Mouse (Mus musculus): ENCODE data around the gene Hist1h1t.

Gene Hist1h1t

DNA sequence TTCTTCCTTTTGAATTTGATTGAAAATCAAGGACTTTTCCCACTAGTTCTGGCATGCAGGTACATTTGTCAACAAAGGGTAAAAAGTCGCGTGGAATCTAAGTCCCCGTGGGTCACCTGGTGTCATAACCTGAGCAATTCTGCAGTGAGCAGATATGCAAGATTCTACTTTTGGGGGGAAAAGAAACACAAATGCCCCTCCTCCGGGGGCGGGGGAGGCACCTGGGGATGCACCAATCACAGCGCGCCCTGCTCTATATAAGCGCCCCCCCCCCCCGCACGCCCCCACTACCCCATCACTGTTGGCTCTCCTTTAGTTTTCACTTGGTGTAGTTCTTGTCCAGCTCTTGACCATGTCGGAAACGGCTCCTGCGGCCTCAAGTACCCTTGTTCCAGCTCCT lies at the start of gene Hist1h1t:
TSS of gene Hist1h1t (plus strand) at position 301 of the 400 bp plus-strand sequence.
- DNase-seq (ENCODE audit: low spot score in 2 of 2), result no peak

DNA sequence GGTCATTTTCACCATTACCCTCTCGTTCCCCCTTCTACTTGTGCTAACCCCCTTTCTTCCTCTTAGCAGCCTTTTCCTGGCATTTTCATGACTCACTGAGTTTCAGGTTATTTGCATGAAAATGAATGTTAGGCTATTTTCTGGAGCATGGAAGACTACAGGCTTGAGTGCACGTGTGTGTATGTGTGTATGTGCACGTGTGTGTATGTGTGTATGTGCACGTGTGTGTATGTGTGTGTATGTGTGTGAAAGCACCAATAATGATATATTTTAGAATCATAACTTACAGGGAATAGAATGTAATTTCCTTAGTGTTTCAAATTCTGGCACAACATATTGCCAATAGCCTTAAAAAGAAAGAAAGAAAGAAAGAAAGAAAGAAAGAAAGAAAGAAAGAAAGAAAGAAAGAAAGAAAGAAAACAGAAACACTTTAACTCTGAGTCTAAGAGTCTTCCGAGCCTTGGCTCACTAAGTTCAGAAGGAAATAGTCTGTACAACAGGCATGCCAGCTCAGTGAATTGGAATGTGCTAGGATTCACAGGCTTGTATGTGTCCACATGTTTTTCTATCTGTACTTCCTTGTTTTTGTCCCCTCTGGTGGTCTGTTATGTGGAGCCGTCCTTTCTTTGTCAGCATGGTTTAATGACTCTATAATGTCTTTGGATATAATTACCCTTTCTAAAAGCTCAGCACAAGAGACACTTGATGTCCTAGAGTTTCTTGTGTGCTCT lies 35.8 kb upstream of the Hist1h1t start:
- DNase-seq (ENCODE audit: low spot score in 2 of 2), result no peak

DNA sequence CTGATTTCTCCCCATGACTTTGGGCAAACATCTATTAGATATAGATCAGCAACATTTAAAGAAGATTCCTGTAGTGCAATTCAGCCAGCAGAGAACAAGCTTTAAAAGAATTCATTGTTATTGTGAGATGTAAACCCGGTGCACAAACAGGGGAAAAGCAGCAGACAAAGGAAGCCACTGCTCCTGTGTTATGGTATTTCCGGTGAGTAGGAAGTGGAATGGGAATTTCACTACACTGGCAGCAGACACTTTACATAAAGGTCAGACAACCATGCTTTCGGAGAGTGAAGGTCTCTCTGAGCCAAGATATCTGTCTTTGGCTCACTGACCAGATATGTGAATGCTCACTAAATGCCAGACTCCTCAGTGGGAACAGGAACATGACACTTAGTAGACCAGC lies 33.1 kb upstream of the Hist1h1t start:
- DNase-seq (ENCODE audit: low spot score in 2 of 2), result no peak

DNA sequence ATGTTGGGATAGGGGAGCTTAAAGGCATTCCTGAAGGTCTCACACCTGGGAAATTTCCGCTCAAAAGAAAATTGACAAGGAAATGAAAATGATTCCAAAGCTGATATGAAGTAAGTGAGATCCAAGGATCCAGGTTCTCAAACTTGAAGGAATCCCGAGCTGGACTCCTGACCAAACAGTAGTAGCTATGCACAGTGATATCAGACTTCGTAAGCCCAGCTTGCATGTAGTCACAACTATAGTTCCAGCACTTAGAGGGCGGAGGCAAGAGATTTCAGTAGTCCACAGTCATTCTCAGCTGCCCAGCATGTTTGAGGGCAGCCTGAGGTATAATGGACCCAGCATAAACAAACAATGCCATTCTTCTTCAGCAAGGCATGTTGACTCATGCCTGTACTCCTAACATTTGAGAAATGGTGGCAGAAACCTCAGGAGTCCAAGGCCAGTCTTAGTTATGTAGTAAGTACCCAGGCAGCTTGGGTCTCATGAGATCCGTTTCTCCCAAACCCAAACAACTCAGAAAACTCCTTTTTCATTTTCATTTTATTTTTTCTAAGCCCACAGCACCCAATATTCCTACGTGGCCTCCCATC lies 13.5 kb upstream of the Hist1h1t start:
- no peak for DNase-seq (ENCODE audit: low spot score in 2 of 2)

DNA sequence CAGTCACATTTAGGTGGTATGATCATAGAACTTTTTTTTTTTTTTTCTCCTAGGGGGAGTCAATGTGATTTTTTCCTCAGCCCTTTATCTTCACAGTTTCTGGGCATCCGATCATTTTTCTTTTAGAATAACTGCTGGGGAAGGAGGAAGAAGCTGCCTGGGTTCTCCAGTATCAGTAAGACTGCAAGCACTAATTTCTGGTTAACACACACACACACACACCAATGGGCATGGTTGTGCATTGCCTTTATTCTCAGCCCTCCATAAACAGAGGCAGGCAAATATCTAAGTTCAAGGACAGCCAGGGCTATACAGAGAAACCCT lies 13.0 kb upstream of the Hist1h1t start:
- DNase-seq (ENCODE audit: low spot score in 2 of 2), result no peak

DNA sequence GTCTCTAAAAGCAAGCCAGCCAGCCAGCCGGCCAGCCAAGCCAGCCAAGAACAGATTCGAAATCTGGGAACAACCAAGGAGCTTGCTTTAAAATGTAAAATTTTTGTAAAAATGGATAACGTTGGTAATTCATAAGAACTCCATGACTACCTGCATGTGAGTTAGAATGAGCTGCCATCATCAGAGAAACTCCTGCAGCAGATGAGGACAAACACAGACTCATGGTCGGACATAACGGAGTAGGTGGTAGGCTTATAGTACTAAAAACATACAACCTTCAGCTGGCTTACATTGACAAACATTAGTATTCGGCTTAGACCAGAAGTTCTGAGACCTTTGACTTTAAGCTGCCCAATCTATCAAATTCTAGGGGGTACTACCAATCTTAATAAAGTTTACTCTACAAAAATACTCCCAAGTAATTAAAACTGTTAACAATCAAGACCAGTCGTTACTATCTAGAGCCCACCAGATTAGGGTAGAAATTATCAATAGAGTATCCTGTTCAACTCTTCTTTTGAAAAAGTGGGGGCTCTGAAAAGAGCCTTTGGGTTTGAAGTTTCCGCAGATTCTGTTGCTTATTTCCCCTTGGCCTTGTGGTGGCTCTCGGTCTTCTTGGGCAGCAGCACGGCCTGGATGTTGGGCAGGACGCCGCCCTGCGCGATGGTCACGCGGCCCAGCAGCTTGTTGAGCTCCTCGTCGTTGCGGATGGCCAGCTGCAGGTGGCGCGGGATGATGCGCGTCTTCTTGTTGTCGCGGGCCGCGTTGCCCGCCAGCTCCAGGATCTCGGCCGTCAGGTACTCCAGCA lies 12.5 kb upstream of the Hist1h1t start:
- DNase-seq (ENCODE audit: low spot score in 2 of 2), result peak in 1 of 2 experiments; percentile 19

DNA sequence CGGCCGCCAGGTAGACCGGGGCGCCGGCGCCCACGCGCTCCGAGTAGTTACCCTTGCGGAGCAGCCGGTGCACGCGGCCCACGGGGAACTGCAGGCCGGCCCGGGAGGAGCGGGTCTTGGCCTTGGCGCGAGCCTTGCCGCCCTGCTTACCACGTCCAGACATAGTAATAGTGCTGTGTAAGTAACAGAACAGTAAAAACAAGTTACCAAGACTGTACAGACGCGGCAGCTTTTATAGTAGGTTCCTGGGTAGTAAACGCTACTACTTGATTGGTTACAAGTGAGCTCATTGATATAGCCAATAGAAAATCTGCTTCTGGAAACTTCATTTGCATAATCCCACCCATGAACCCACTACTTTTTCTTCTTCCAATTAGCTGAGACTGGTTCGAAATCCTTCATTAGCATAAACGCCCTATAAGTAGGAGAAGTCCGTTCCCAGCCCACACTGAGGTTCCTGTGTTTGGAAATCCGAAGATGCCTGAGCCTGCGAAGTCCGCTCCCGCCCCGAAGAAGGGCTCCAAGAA lies 11.8 kb upstream of the Hist1h1t start, which contains the start of the genes Hist1h2ac and Hist1h2bc:
TSS of gene Hist1h2ac (minus strand) at position 194 of the 527 bp plus-strand sequence.
TSS of gene Hist1h2bc (plus strand) at position 445 of the 527 bp plus-strand sequence.
- DNase-seq (ENCODE audit: low spot score in 2 of 2), result peak; percentile 85 to 94

DNA sequence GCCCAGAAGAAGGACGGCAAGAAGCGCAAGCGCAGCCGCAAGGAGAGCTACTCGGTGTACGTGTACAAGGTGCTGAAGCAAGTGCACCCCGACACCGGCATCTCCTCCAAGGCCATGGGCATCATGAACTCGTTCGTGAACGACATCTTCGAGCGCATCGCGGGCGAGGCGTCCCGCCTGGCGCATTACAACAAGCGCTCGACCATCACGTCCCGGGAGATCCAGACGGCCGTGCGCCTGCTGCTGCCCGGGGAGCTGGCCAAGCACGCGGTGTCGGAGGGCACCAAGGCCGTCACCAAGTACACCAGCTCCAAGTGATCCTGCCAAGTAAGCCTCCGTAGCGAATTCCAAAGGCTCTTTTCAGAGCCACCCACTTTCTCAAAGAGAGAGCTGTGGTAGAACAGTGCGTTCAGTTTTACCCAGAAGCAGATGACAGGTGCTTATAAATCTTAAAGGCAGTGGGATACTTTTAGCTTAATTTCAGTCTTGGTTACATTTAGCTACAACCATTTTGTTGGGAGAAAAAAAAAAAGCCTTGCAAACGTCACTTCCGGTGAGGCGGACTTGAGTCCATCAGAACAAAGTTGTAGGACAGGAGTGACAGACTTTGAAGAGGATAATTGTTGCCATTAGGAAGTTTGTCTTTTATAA lies 11.2 kb upstream of the Hist1h1t start:
- peak; percentile 54 to 63 for DNase-seq (ENCODE audit: low spot score in 2 of 2)

DNA sequence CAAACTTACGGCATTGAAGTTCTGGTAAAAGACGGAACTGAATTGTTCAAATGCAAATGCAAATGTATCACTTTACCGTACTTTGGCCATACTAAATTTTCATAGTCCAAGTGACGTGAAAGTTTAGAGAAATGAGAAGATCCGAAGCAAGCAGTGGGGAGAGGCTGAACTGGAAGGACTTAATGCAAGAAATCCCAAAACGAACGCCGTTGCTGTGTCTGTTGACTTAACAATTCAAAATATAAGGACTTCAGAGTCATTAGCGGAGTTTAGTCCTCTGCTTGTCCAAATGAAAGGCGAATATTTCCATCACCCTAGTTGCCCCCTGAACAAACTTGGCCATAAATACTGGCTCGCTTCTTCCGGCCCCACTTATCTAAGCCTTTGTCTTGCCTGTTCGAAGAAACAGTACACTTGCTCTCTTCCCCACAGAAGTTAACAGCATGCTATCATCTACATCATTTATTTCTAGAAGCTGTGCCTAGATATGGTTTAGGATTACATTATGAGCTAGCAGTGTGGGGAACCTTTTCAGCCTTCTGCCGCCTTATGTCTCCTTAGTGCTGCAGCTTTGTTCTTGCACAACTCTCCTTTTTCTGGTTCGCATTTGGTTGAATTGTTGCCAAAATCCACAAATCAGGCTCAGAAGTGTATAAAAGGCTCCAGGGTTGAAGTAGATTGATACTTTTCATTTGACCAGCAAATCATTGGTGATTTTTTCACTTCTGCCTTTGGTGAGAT lies 10.3 kb upstream of the Hist1h1t start:
- no peak for DNase-seq (ENCODE audit: low spot score in 2 of 2)

DNA sequence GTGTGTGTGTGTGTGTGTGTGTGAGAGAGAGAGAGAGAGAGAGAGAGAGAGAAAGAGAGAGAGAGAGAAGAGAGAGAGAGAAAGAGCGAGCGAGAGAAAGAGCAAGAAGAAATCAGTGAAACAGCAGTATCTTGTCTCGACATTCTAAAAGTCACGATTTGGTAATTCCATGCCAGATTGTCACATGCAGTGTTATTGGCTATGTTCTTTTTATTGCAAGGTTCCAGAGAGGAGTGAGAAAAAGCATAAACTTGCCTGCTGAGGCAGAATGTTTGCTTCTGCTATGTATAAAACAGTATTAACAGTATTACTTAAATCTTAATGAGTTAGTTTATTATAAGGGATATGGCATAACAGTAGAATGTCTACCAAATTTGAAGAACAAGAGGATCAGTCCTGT lies 9.6 kb upstream of the Hist1h1t start:
- peak in 1 of 2 experiments; percentile 15 for DNase-seq (ENCODE audit: low spot score in 2 of 2)

DNA sequence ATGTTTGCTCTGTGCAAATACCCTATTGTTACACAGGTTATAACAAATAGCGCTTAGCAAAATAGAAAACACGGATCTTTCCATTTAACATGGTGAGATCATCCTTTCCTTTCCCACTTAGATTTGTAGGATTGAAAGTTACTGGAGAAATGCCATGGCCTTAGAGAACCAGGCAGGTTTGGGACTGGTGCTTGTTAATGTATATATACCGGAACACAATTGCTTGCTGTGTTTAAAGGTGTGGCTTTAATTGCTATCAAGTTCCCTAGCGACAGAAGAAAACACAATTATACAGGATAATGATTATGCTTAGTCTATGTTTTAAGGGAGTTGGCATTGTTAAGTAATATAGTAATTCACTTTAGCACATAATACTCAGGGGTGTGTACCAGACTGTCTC lies 8.4 kb upstream of the Hist1h1t start:
- peak in 1 of 2 experiments; percentile 4 for DNase-seq (ENCODE audit: low spot score in 2 of 2)

DNA sequence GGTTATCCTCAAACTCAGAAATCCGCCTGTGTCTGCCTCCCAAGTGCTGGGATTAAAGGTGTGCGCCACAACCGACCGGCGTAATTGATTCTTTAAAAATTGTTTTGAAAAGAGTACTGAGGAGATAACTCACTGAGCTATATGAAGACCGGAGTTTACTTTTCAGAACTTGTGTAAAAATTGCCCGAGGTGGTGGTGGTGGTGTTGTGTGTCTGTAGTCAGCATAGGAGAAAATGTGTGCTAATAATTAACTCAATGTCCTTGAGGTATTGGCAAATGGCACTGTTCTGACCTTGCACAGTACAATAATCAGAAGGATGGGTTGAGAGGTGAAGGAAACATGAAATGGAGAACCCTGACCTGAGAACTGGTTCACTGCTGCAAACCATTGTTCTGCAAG lies 7.7 kb upstream of the Hist1h1t start:
- DNase-seq (ENCODE audit: low spot score in 2 of 2), result peak in 1 of 2 experiments; percentile 9

DNA sequence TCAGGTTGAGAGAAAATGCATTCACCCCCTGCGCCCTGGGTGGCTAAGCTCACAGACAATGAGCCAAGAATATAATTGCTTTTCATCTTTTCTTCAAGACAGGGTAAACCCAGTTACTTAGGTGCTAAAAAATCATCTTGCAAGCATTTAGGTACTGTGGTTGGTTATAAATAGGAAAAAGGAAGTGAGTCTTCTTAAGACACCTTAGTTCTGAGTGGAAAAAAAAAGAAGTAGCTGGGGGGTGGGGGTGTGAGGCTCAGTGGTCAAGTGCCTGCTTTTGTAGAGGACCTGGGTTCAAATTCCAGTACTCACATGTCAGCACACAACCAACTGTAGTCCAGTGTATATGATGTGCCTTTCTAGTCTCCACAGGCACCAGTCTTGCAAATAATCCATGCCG lies 6.7 kb upstream of the Hist1h1t start:
- DNase-seq (ENCODE audit: low spot score in 2 of 2), result peak in 1 of 2 experiments; percentile 1

DNA sequence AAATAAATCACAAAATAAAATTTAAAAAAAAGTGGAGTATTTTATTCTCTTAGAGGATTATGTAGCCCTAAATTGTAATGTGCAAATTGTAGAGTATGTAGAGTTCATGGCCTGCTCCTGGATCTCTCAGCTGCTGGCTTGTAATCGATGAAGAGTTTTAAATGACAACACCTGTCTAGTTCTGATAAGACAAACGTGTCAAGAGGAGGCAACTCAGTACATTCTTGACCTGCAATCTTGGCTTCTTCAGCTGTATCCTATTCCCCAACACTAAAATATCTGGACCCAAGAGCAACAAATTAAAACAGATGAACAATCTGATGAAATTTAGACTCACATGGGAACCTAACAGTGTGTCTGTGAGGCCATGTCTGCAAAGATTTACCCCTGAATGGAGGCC lies 6.2 kb upstream of the Hist1h1t start:
- peak in 1 of 2 experiments; percentile 1 for DNase-seq (ENCODE audit: low spot score in 2 of 2)

DNA sequence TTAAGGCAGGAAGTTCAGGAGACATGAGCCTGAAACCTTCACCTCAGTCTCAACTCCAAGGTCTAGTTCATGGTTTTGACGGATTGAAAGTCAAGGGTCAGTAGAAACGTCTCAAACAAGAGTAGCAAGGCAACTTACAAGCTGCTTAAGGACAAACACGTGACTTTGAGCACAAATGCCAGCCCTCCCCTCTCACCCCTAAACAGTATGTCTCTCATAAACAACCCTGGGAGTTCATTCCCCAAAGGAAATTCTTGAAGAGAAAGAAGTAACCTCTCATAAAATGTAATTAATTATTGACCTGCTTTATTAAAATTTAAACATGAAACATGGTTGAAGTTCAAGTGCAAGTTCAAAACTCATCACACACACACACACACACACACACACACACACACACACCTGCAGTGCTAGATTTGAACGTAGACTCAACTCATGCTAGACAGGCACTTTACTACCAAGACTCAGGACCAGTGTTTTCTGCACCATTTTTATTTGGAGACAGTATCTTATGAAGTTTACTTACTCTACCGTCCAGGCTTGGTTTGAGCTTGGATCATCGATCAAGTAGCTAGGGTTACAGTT lies 1.7 kb upstream of the Hist1h1t start:
- no peak for DNase-seq (ENCODE audit: low spot score in 2 of 2)

DNA sequence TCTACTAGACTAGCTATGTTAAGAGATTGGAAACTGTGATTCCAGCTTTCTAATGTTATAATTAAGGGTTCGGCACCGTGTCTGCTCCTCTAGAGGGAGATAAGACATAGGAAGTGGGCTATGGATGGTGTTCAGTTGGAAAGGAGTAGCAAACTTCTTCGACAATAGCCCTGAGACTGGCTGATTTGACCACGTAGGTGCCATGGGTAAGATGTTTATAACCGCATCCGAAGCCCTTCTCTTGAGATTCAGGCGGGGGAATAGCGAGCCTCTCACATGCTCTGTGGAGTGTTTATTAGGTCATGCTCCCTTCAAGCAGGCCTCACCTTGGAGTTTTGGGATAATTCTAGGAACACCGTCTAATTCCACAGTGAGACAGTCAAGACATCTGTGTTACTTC lies 658 bp upstream of the Hist1h1t start:
- no peak for DNase-seq (ENCODE audit: low spot score in 2 of 2)

DNA sequence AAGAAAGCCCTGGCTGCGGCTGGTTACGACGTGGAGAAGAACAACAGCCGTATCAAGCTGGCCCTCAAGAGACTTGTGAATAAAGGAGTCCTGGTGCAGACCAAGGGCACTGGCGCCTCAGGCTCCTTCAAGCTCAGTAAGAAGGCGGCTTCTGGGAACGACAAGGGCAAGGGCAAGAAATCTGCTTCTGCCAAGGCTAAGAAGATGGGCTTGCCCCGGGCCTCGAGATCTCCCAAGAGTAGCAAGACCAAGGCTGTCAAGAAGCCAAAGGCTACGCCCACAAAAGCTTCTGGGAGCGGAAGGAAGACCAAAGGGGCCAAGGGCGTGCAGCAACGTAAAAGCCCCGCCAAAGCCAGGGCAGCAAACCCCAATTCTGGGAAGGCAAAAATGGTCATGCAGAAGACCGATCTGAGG lies 454 bp downstream of the Hist1h1t start:
- no peak for DNase-seq (ENCODE audit: low spot score in 2 of 2)

DNA sequence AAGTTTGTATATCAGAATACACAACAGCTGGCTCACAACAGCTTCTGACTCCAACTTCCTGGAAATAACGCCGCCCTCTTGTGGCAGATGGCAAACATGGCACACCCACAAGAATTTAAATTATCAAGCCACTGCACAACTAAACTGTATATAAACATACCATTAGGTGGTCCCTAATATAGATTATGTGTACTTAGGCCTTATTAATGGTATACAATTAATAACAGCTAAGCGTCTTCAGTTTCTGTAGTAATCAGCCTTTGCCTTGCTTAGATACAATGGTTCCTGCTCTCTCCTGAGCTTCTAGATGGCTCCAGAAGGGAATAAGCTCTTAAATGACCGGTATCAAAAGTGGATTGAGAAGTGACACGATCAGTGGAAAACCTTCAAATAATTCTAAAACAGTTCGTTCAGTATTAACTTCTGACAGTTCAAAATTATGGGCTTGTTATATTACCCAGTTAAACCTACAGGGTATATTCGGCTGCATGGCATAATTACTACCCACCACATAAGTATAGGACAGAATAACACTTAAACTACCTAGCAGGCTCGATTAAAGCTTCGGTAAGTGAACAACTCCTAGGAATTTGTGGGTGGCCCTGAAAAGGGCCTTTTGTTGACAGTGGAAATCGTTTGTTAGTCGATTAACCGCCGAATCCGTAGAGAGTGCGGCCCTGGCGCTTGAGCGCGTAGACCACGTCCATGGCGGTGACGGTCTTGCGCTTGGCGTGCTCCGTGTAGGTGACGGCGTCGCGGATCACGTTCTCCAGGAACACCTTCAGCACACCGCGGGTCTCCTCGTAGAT lies 2.1 kb downstream of the Hist1h1t start:
- DNase-seq (ENCODE audit: low spot score in 2 of 2), result peak; percentile 61 to 64

DNA sequence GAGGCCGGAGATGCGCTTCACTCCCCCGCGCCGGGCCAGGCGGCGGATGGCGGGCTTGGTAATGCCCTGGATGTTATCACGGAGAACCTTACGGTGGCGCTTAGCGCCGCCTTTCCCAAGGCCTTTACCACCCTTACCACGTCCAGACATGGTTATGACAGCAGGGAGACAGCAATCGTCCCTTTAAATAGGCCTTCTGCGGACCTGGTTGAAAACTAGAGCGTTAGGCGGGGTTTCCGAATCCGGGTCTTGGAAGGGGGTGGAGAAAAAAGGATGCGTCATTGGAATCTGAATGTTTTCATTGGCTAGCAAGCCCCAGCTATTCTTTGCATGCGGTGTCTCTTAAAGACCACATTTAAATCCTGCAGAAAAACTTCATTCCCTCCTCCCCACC lies 2.7 kb downstream of the Hist1h1t start, which contains the start of gene Hist1h4c:
TSS of gene Hist1h4c (minus strand) at position 155 of the 394 bp plus-strand sequence.
- peak; percentile 99 for DNase-seq (ENCODE audit: low spot score in 2 of 2)

DNA sequence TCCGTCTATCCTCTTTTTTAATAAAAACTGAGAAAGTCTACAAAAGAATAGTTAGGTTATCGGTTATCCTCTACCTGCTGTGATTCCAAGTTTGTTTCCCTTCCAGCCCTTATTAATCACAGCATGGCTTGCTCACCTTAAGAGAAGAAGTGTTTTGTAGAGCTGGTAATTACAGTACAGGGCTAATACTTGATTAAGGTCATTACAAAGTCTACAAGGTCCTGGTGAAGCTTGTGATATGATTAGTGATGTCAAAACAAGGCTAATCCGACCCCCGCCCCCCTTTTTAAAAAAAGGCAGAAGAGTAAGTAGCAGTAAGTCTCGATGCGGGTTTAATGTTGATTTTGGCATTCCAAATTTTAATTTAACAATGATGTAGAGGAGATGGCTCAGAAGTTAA lies 3.4 kb downstream of the Hist1h1t start:
- no peak for DNase-seq (ENCODE audit: low spot score in 2 of 2)
